ENCODE assay signal across 27 mouse cellular contexts in the genomic region with DNA sequence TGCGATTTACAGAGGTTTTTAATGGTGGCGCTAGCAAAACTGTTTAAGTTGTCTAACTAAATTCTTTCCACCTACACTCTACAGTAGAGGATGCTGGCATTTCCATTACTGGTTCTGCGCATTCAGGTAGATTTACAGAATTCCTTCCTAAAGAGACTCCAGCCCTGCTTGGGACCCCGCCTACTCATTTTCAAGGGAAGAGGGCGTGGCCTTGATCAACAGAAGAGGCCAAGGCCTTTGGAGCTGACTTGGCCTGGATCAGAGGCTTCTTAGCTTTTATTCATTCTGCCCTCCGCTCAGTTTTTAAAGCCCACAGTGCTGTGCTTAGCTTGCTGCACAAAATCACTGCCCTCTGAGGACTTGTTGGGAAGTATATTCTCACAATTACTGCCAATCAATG.
DNase-seq lines count a peak whose midpoint lies in the region; ATAC-seq lines count a peak whose summit lies in the region.
"Had no signal": no experiment of that assay in that cellular context is flagged by ENCODE, and none has a peak within 500 bp of the region (broad histone marks: within the 10 kb centered on the region; RNA-seq: fewer than 3 reads in every experiment).

No protein-coding gene starts in this region.

- H3K27ac ChIP-seq in intestine, embryonic 14.5 days (ENCODE audit: low read depth): no peak overlapping the region
- no peak overlapping the region for H3K27ac ChIP-seq in intestine, embryonic 16.5 days (ENCODE audit: low read length)
- H3K27ac ChIP-seq: embryonic facial prominence, embryonic 13.5 days; embryonic facial prominence, embryonic 15.5 days; forebrain, embryonic 10.5 days; forebrain, embryonic 12.5 days had no signal

- H3K9ac ChIP-seq in intestine, embryonic 14.5 days (ENCODE audit: low read length): no peak overlapping the region
- no peak overlapping the region for H3K9ac ChIP-seq in intestine, embryonic 16.5 days (ENCODE audit: low read depth, low read length)
- H3K9ac ChIP-seq: embryonic facial prominence, embryonic 13.5 days; embryonic facial prominence, embryonic 15.5 days; forebrain, embryonic 12.5 days had no signal

- WGBS in intestine, embryonic 14.5 days: 80% methylated on average over 6 of the region's 6 CpGs
- WGBS in intestine, embryonic 16.5 days: 83% methylated on average over 6 of the region's 6 CpGs

- no peak for ATAC-seq in intestine, embryonic 14.5 days (replicated peaks; ENCODE audit: low FRiP score, low TSS enrichment, low read depth)
- no peak for ATAC-seq in intestine, embryonic 16.5 days
- ATAC-seq: activated CD4-positive, CD25-positive, alpha-beta regulatory T cell, adult 4 months; CD4-positive, CD25-positive, alpha-beta regulatory T cell, adult 4 months; forebrain, embryonic 14.5 days; forebrain, embryonic 16.5 days; Patski had no signal

- peak; percentile 25 for DNase-seq in intestine, embryonic 14.5 days (ENCODE audit: low spot score)
- peak; percentile 60 for DNase-seq in R1 (ENCODE audit: low read depth, low spot score)
- DNase-seq in urinary bladder, postnatal 25 days (ENCODE audit: low spot score): no peak
- DNase-seq in thymus, postnatal 36 days: no peak
- DNase-seq: adrenal gland, adult 8-10 months; adrenal gland, postnatal 14 days; adrenal gland, postnatal 36 days; B cell, adult 2 months; cerebellum, adult 11-12 months; cerebellum, adult 8-10 months; cerebellum, adult 9-11 months; cerebellum, postnatal 14 days; cerebellum, postnatal 36 days; embryo, embryonic 11 days had no signal

- H3K9me3 ChIP-seq in intestine, embryonic 14.5 days (ENCODE audit: control insufficient read depth, low read length): no peaks in the 10 kb centered on the region
- no peaks in the 10 kb centered on the region for H3K9me3 ChIP-seq in intestine, embryonic 16.5 days (ENCODE audit: control insufficient read depth, low read length)
- H3K9me3 ChIP-seq: embryonic facial prominence, embryonic 13.5 days; embryonic facial prominence, embryonic 15.5 days; forebrain, embryonic 10.5 days; forebrain, embryonic 12.5 days had no signal

- H3K4me3 ChIP-seq in intestine, embryonic 14.5 days (ENCODE audit: low read depth, low read length): no peak overlapping the region
- H3K4me3 ChIP-seq in intestine, embryonic 16.5 days (ENCODE audit: low read length): no peak overlapping the region
- H3K4me3 ChIP-seq: embryonic facial prominence, embryonic 13.5 days; embryonic facial prominence, embryonic 15.5 days; erythroblast, embryonic 14.5 days; forebrain, embryonic 10.5 days; forebrain, embryonic 12.5 days had no signal

- no peaks in the 10 kb centered on the region for H3K27me3 ChIP-seq in intestine, embryonic 14.5 days (replicated peaks; ENCODE audit: control insufficient read depth, insufficient read depth, low read length)
- no peaks in the 10 kb centered on the region for H3K27me3 ChIP-seq in intestine, embryonic 16.5 days (replicated peaks; ENCODE audit: control insufficient read depth, insufficient read depth, low read length)
- H3K27me3 ChIP-seq: CH12.LX; embryonic facial prominence, embryonic 13.5 days; embryonic facial prominence, embryonic 15.5 days; forebrain, embryonic 12.5 days had no signal

- H3K4me1 ChIP-seq in intestine, embryonic 14.5 days (replicated peaks; ENCODE audit: control insufficient read depth, insufficient read depth, low read length): no peaks in the 10 kb centered on the region
- no peaks in the 10 kb centered on the region for H3K4me1 ChIP-seq in intestine, embryonic 16.5 days (ENCODE audit: control insufficient read depth, insufficient read depth, low read length)
- H3K4me1 ChIP-seq: forebrain, embryonic 12.5 days had no signal

- H3K4me2 ChIP-seq in intestine, embryonic 14.5 days (ENCODE audit: low read length): no peak overlapping the region
- no peak overlapping the region for H3K4me2 ChIP-seq in intestine, embryonic 16.5 days (ENCODE audit: low read depth, low read length)
- H3K4me2 ChIP-seq: embryonic facial prominence, embryonic 13.5 days; embryonic facial prominence, embryonic 15.5 days; forebrain, embryonic 12.5 days had no signal

- no peaks in the 10 kb centered on the region for H3K36me3 ChIP-seq in intestine, embryonic 14.5 days (ENCODE audit: control insufficient read depth, insufficient read depth, low read length)
- no peaks in the 10 kb centered on the region for H3K36me3 ChIP-seq in intestine, embryonic 16.5 days (ENCODE audit: control insufficient read depth, insufficient read depth, low read length)
- H3K36me3 ChIP-seq: embryonic facial prominence, embryonic 13.5 days; embryonic facial prominence, embryonic 15.5 days; forebrain, embryonic 10.5 days; forebrain, embryonic 12.5 days; G1E had no signal

Comparison
In these comparisons a context has a peak if more than half of its experiments do, and no peak if none do; other contexts are left out.
1. DNase-seq: peak in intestine, embryonic 14.5 days (single experiment) and R1 (single experiment); none in urinary bladder, postnatal 25 days (single experiment) and thymus, postnatal 36 days (0 of 2).